Mouse (Mus musculus) spleen, adult 2 months (tissue): ENCODE results near the gene Tpm4. TPM values are rescaled to one million over a fixed set of nuclear protein-coding genes. Genes with fewer than 3 reads are reported as not detected.
A peak's percentile ranks its signal among the peaks of the same experiment; 100 is the strongest.

ENCODE experiments used
- DNase-seq, 2 experiments: peaks; one replicate each; pipeline versions ENCODE4 v3.0.0 to v3.0.0-alpha.2; 2012 to 2021; ENCODE audit warnings: low spot score in 2 of 2, low read depth in 1 of 2
- H3K27ac ChIP-seq: fragments of 200-500 bp; 2 replicates; pipeline ENCODE4 v1.5.1; 2012; ENCODE audit warnings: low read length, inconsistent platforms; ENCODE audit not compliant: insufficient read depth
- H3K27me3 ChIP-seq: fragments of 200-500 bp; 2 replicates; pipeline ENCODE4 v1.6.1; 2012; ENCODE audit warnings: mild to moderate bottlenecking, moderate library complexity, low read length, inconsistent platforms; ENCODE audit not compliant: control insufficient read depth, insufficient read depth
- H3K36me3 ChIP-seq: fragments of 200-500 bp; 2 replicates; pipeline ENCODE4 v1.6.1; 2012; ENCODE audit warnings: mild to moderate bottlenecking, low read length, inconsistent platforms; ENCODE audit not compliant: control insufficient read depth, insufficient read depth
- H3K4me1 ChIP-seq: fragments of 200-500 bp; 2 replicates; pipeline ENCODE4 v1.6.1; 2011; ENCODE audit warnings: inconsistent platforms; ENCODE audit not compliant: control insufficient read depth, insufficient read depth, insufficient read length
- H3K4me3 ChIP-seq: fragments of 200-500 bp; 2 replicates; pipeline ENCODE4 v1.5.1; 2011; ENCODE audit warnings: mild to moderate bottlenecking, inconsistent platforms; ENCODE audit not compliant: insufficient read depth, insufficient read length; ENCODE audit errors: extremely low read depth
- CTCF ChIP-seq: fragments of 200-500 bp; IDR thresholded peaks from 2 replicates; pipeline ENCODE4 v1.5.1; 2011; ENCODE audit warnings: mild to moderate bottlenecking, inconsistent platforms; ENCODE audit not compliant: insufficient read depth, insufficient read length, insufficient replicate concordance; ENCODE audit errors: extremely low read depth
- POLR2A ChIP-seq: fragments of 200-500 bp; IDR thresholded peaks from 2 replicates; pipeline ENCODE4 v1.6.1; 2011; ENCODE audit warnings: low read depth, low read length, inconsistent platforms
- WGBS: fragments of 180-500 bp; shearing (Covaris S2); methylation state at CpG from one replicate; pipeline ENCODE4 v1.1.7; 2018; 5-methylcytosine and 5-hydroxymethylcytosine counted together
- polyA plus RNA-seq: library from polyadenylated mRNA; depleted of rRNA; stranded (reverse); fragments of >200 nt; gene quantifications from 2 replicates; pipeline ENCODE4 v1.2.3, GENCODE M21; 2012

Tpm4 gene
- polyA plus RNA-seq, 1 experiment: 62.3 TPM

DNA sequence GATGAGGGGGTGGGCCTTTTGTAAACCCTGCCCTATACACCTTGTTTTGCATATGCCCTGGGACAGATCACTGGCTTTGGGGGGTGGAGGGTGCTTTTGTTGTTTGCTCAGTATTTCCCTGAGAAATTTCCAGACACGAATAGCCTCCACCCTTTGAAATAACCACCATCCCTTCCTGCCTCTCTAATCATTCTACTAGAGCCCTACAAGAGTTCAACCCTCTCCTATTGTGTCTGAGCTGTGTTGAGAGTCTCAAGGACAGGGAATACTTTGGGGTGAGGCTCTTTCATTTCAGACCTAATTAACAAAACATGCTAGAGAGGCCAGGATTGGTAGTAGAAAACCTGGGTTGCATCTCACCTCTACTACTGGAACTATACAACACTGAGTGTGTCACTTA is 14.3 kb downstream of the Tpm4 start:
- H3K27ac ChIP-seq: no peak overlapping the region
- H3K4me1 ChIP-seq: no peaks in the 10 kb centered on the region; the same call in 1 of the 2 replicates
- H3K36me3 ChIP-seq: peaks cover 58% of the 10 kb centered on the region
- WGBS: 79% methylated on average over 1 of the region's 1 CpGs
- DNase-seq: no peak
- H3K27me3 ChIP-seq: no peaks in the 10 kb centered on the region
- H3K4me3 ChIP-seq: no peak overlapping the region
- TF ChIP-seq CTCF (no peak), POLR2A (no peak)

DNA sequence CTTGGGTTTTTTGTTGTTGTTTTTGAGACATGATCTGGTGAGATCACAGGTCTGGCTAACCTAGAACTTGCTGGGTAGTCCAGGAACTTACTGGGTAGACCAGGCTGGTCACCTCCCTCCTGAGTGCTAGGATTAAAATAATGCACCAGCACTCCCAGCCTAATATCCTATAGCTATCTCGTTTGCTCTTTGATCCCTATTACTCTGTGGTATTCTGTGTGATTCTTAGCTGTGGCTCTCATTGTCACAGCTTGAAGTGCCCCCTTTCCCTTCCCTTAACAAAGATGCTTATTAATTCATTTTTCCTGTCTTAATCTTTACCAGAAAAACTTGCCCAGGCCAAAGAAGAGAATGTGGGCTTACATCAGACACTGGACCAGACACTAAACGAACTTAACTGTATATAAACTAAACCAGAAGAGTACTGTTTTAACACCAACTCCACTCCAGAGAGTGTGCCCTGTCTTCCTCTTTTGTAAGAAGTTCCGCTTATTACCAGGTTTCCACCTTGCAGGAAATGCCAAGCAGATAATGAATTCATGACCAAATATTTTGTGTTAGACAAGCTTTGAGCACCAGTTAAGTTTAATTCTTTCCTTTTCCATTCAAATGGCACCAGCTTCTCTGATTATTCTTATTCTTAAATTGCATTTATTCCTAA is 16.8 kb downstream of the Tpm4 start:
- no peak for TF ChIP-seq CTCF
- TF ChIP-seq POLR2A: no peak
- WGBS: 35% methylated on average over 3 of the region's 3 CpGs
- H3K36me3 ChIP-seq: peaks cover 46% of the 10 kb centered on the region
- no peak overlapping the region for H3K4me3 ChIP-seq
- H3K27me3 ChIP-seq: no peaks in the 10 kb centered on the region
- no peak for DNase-seq
- H3K4me1 ChIP-seq: no peaks in the 10 kb centered on the region; the same call in 1 of the 2 replicates
- H3K27ac ChIP-seq: no peak overlapping the region

DNA sequence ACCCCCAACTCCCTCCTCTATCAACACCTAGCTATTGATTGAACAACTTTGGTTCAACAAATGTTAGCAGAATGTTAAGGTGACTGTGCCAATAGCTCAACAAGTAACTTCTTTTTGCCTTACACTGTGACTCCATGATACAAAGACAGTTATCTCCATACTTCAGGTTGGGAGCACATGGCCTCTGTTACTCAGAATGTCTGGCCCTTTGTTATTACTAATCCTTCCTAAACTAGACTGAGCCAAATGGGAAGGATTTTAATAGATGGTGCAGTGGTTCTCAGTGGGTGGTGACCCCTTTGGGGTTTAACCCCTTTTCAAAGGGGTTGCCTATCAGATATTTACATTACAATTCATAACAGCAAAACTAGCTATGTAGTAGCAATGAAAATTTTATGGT is 18.6 kb downstream of the Tpm4 start:
- no peak for DNase-seq
- peaks cover 31% of the 10 kb centered on the region for H3K36me3 ChIP-seq
- no peak overlapping the region for H3K27ac ChIP-seq
- no peaks in the 10 kb centered on the region for H3K27me3 ChIP-seq
- TF ChIP-seq POLR2A: no peak
- no peak for TF ChIP-seq CTCF
- H3K4me1 ChIP-seq: no peaks in the 10 kb centered on the region; the same call in 1 of the 2 replicates
- no peak overlapping the region for H3K4me3 ChIP-seq

DNA sequence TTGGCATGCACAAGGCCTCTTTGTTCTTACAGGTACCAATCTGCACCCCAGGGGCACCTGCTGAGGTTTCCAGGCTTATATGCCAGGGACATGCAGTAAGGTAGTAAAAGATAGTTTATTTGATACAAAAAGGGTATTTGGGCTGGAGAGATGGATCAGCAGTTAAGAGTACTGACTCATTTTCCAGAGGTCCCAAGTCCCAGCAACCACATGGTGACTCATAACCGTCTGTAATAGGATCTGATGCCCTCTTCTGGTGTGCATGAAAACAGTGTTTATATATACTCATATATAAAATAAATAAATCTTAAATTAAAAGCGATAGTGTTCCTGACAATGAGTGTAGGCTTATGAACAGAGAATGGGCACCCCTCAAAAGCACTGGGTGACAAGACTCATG is 23.3 kb downstream of the Tpm4 start:
- peaks cover 8% of the 10 kb centered on the region for H3K36me3 ChIP-seq
- H3K27me3 ChIP-seq: no peaks in the 10 kb centered on the region
- no peak for DNase-seq
- no peak overlapping the region for H3K4me3 ChIP-seq
- H3K4me1 ChIP-seq: peaks cover 12% of the 10 kb centered on the region; the same call in 1 of the 2 replicates
- WGBS: 91% methylated on average over 2 of the region's 2 CpGs
- H3K27ac ChIP-seq: no peak overlapping the region
- TF ChIP-seq POLR2A (no peak), CTCF (no peak)

DNA sequence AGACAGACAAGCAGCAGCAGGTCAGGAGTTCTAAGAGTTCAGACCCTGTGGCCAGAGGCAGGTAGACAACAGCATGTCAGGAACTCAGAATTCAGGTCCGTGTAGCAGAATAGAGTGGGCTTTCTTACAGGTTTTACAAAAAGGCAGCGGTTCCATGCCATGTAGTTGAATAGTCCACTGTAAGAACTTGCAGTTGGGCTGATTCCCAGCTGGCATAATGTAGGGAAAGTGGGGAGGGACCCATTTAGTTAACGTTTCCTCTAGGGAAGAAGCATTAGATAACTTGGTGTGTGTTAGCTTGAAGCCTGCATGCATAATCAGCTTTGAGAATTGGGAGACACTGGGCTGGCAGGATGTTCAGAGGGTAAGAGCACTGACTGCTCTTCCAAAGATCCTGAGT is 24.0 kb downstream of the Tpm4 start:
- H3K4me1 ChIP-seq: peaks cover 17% of the 10 kb centered on the region; the same call in 1 of the 2 replicates
- peaks cover 4% of the 10 kb centered on the region; the same call in 1 of the 2 replicates for H3K36me3 ChIP-seq
- no peaks in the 10 kb centered on the region for H3K27me3 ChIP-seq
- H3K4me3 ChIP-seq: no peak overlapping the region
- TF ChIP-seq CTCF (no peak), POLR2A (no peak)
- 86% methylated on average over 3 of the region's 3 CpGs for WGBS
- no peak for DNase-seq
- H3K27ac ChIP-seq: no peak overlapping the region

DNA sequence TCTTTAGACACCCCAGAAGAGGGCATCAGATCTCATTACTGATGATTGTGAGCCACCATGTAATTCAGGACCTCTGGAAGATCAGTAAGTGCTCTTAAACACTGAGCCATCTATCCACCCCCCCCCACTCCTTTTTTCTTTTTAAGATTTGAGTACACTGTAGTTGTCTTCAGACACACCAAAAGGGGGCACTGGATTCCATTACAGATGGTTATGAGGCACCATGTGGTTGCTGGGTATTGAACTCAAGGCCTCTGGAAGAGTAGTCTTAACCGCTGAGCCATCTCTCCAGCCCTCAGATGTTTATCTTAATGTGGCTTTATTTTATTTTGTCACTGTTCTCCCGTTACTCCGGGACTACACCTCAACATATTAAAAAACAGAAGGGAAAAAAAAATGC is 25.2 kb downstream of the Tpm4 start:
- H3K27ac ChIP-seq: peak overlapping the region; percentile 96
- H3K36me3 ChIP-seq: peaks cover 5% of the 10 kb centered on the region; the same call in 1 of the 2 replicates
- no peaks in the 10 kb centered on the region for H3K27me3 ChIP-seq
- TF ChIP-seq CTCF (no peak), POLR2A (no peak)
- 8% methylated on average over 3 of the region's 3 CpGs for WGBS
- DNase-seq: no peak
- H3K4me3 ChIP-seq: peak overlapping the region; percentile 73
- peaks cover 17% of the 10 kb centered on the region; the same call in 1 of the 2 replicates for H3K4me1 ChIP-seq
